Mouse (Mus musculus) MEL (cell line): ENCODE results near the gene Tead2.

Experiments
- CTCF ChIP-seq, 3 experiments: IDR thresholded peaks in 2 of 3; conservative IDR thresholded peaks in 1 of 3; 2 replicates each; pipeline ENCODE4 v1.5.1; 2011 to 2012; ENCODE audit warnings: low read length in 3 of 3, low read depth in 2 of 3, mild to moderate bottlenecking in 2 of 3, improper control_type of control experiment in 1 of 3, inconsistent platforms in 1 of 3, mixed read lengths in 1 of 3, moderate library complexity in 1 of 3; ENCODE audit not compliant: control insufficient read depth in 1 of 3, insufficient read depth in 1 of 3, poor library complexity in 1 of 3, severe bottlenecking in 1 of 3
- EP300 ChIP-seq, 2 experiments: IDR thresholded peaks; 2 replicates each; pipeline ENCODE4 v1.6.1; 2011; ENCODE audit warnings: improper control_type of control experiment in 2 of 2, low read length in 2 of 2, low read depth in 1 of 2, mild to moderate bottlenecking in 1 of 2
- ETS1 ChIP-seq: IDR thresholded peaks from 2 replicates; pipeline ENCODE4 v1.6.1; 2012; ENCODE audit warnings: low read depth, mild to moderate bottlenecking, inconsistent platforms, low read length, improper control_type of control experiment, moderate library complexity
- JUND ChIP-seq: IDR thresholded peaks from 2 replicates; pipeline ENCODE4 v1.6.1; 2011; ENCODE audit warnings: low read depth, mild to moderate bottlenecking, improper control_type of control experiment, low read length
- MAZ ChIP-seq: IDR thresholded peaks from 2 replicates; pipeline ENCODE4 v1.6.1; 2012; ENCODE audit warnings: low read depth, mild to moderate bottlenecking, inconsistent platforms, low read length, improper control_type of control experiment
- MXI1 ChIP-seq: IDR thresholded peaks from 2 replicates; pipeline ENCODE4 v1.6.1; 2011; ENCODE audit warnings: mild to moderate bottlenecking, low read depth, low read length, improper control_type of control experiment
- MYC ChIP-seq: IDR thresholded peaks from 2 replicates; pipeline ENCODE4 v1.6.1; 2011; ENCODE audit warnings: low read depth, mild to moderate bottlenecking, low read length, improper control_type of control experiment, moderate library complexity
- POLR2A ChIP-seq, 2 experiments: IDR thresholded peaks; 2 replicates each; pipeline ENCODE4 v1.6.1; 2011 to 2012; ENCODE audit warnings: low read length in 2 of 2, mild to moderate bottlenecking in 2 of 2, control low read depth in 1 of 2, improper control_type of control experiment in 1 of 2, low read depth in 1 of 2, moderate library complexity in 1 of 2; ENCODE audit not compliant: control insufficient read depth in 1 of 2, insufficient read depth in 1 of 2, poor library complexity in 1 of 2
- POLR2AphosphoS2 ChIP-seq: IDR thresholded peaks from 2 replicates; pipeline ENCODE4 v1.6.1; 2011; ENCODE audit warnings: low read length, improper control_type of control experiment
- TCF12 ChIP-seq: IDR thresholded peaks from 2 replicates; pipeline ENCODE4 v1.6.1; 2014; ENCODE audit warnings: low read depth, mild to moderate bottlenecking, inconsistent platforms, low read length, improper control_type of control experiment, moderate library complexity

DNA sequence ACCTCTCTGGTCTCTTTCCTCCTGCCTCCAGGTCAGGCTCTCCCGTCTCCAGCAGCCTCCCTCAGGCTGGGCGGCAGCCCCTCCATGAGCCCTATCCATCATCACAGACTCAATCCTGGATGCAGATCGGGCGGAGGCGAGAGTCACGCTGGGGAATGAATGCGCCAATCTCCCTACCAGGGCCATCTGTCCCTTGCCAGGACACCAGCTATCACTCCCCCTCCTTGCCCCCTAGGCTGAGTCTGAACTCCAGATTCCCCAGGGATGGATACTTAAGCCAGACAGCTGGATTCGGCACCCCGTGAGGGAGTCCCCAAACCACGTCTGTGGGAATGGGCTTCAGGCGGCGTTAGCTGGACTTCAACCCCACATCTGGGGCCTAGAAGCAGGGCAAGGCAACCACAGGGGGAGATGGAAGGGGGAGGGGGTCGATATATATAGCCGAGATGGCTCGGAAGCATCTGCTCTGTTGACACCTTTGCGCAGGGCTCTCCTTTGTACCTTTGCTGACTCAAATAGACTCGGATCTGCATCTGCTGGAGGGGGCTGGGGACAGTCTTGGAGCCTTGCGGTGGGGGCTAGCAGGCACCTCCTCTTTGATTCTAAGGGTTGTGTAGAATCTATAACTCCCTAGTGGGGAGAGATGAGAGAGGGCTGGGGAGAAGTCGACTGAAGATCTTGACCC lies 47.6 kb upstream of the Tead2 start:
- TF ChIP-seq JUND (no peak), POLR2A (IDR thresholded peaks at IDR 0.05; ENCODE audit: control insufficient read depth in 1 of 2, insufficient read depth in 1 of 2, low read depth in 1 of 2, low read length in 2 of 2, poor library complexity in 1 of 2) (no peak), ETS1 (no peak), MXI1 (no peak), POLR2AphosphoS2 (no peak), TCF12 (no peak), EP300 (IDR thresholded peaks at IDR 0.05; ENCODE audit: low read depth in 1 of 2, low read length in 2 of 2) (no peak), MAZ (no peak), MYC (no peak), CTCF (IDR thresholded peaks at IDR 0.05 in 2 of 3, conservative IDR thresholded peaks at IDR 0.05 in 1 of 3; ENCODE audit: control insufficient read depth in 1 of 3, insufficient read depth in 1 of 3, low read depth in 2 of 3, low read length in 3 of 3, poor library complexity in 1 of 3, severe bottlenecking in 1 of 3) (no peak)
